Mouse (Mus musculus) liver, adult 2 months (tissue): ENCODE measurements around the gene Lypla2.
"Not testable (repeated sequence)": the region's sequence is repeated elsewhere in the genome, so short reads cannot be mapped to it uniquely, and the experiment has no call there.

Experiments used
- CTCF ChIP-seq: fragments of 200-500 bp; IDR thresholded peaks from 2 replicates; pipeline ENCODE4 v1.5.1; 2011; ENCODE audit warnings: low read depth, low read length, control low read depth
- POLR2A ChIP-seq: fragments of 200-500 bp; IDR thresholded peaks from 2 replicates; pipeline ENCODE4 v1.6.1; 2011; ENCODE audit warnings: low read length, control low read depth; ENCODE audit not compliant: insufficient read depth; ENCODE audit errors: extremely low read depth

DNA sequence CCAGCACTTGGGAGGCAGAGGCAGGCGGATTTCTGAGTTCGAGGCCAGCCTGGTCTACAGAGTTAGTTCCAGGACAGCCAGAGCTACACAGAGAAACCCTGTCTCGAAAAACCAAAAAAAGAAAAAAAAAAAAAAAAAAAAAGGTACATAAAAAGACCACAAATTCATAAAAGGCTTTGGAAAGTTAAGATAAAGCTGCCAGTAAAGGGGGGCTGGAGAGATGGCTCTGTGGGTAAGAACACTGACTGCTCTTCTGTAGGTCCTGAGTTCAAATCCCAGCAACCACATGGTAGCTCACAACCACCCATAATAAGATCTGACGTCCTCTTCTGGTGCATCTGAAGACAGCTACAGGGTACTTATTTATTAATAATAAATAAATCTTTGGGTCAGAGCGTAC is 7.8 kb upstream of the Lypla2 start:
- TF ChIP-seq POLR2A, CTCF: not testable (repeated sequence)
